Mouse (Mus musculus): ENCODE results near the gene Gna13. TPM values are rescaled to one million over a fixed set of nuclear protein-coding genes. Genes with fewer than 3 reads are reported as not detected.
A peak's percentile ranks its signal among the peaks of the same experiment; 100 is the strongest.

Gene Gna13
- total RNA-seq, 2 experiments from 2014 or later = 45.7 to 48.7 TPM

DNA sequence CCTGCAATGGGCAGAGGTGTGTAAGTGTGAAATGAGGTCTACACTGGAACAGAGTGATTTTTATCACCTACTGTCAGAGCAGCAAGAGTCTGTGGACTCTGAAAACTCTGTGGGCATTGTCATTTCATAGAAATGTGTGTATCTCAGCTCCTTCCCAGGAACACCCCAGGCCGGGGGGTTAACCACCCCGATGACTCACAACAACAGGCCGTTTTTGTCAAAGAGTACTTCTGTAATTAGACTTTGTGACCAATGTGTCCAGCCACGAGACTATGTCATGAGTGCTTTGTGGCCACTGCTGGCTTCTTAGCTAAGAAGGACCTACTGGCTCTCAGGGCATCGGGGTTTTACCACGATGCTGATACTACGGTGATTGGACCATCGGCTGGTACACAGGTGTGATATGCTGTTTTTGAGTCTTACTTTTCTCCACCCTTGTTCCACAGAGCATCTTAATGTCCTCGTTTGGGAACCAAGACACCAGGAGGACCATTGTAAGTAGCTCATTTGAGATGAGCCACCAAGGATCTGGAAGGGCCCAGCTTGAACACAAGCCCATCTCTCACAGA lies 54.9 kb downstream of the Gna13 start:
- DNase-seq = no peak
- intact Hi-C loops (cut with DNase I) = no loop called here

- intact Hi-C loops (cut with DNase I) = no loop called here
- no peak for DNase-seq
Observed at GRCm38 (mm10) chr11:109419461-109419860, 56.8 kb downstream of the Gna13 start.

DNA sequence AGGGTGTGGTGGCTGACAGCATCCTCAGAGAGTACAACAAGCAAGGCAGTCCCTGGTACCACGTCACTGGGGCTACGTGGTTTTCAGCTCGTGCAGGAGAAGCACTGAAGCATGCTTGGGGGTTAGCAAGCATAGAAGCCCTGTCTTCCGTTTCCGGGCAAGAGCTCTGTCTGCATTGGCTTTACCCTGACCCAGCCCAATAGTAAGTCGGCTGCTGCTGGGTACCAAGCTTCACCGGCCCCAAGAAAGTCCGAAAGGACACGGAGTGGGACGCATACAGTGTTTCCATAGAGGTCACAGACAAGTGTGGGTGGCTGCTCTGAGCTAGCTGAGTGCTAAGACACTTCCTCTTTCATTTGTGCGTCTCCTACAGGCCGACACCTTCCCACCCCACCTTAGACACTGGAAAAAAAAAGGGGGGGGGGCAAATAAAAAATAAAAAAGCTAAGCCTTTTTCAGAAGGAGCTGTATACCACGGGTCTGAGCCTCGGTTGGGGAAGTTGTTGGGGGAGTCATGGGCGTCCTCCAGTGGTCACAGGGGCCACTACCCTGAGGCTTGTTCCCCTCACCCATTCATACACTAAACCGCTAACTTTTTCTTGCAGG lies 57.4 kb downstream of the Gna13 start:
- DNase-seq = peak; percentile 16 to 18
- intact Hi-C loops (cut with DNase I) = loop anchor here (2.0 to 5.0 kb wide), 2 partner anchors 25 to 178 kb away; no protein-coding TSS in a partner anchor

GRCm38 (mm10) chr11:109420567-109420962 lies 57.9 kb downstream of the Gna13 start:
- intact Hi-C loops (cut with DNase I) = loop anchor here (2.0 to 5.0 kb wide), 2 partner anchors 26 to 178 kb away; no protein-coding TSS in a partner anchor
- DNase-seq = no peak

DNA sequence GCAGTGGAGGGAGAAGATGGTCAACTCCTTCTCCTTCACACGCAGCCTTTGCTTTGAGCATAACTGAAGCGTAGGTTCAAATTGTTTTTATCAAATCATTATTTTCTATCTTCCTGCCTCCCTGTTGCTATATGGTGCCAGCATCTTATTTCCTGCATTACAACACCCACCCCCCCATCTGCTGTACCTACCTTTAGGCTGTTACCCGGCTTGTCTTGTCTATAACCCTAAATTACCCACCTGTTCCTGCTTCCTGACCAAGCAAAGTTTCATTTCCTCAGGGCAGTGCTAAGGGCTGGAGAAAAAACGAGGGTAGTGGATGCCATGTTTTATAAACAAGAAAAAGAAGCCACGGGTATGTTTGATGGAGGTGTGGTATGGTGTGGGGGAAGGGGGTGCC lies 58.6 kb downstream of the Gna13 start:
- intact Hi-C loops (cut with DNase I) = loop anchor here (2.0 to 5.0 kb wide), 2 partner anchors 26 to 179 kb away; no protein-coding TSS in a partner anchor
- DNase-seq = no peak

DNA sequence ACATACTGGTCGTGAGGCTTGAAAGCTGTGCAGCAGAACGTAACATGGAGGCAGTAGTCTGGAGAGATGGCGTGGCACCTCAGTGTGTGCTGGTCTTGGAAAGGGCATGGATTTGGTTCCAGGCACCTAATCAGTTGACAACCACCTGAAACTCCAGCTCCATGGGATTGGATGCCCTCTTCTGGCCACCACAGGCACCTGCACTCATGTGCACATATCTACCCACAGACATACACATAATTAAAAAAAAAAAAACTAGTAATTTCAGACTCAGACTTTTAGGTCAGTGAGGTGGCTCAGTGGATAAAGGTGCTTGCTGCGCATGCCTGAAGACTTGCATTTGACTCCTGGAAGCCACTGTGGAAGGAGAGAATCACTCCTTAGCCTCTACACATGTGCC lies 59.6 kb downstream of the Gna13 start:
- intact Hi-C loops (cut with DNase I) = loop anchor here (5.0 kb wide), 1 partner anchor 180 kb away; no protein-coding TSS in a partner anchor
- DNase-seq = no peak

DNA sequence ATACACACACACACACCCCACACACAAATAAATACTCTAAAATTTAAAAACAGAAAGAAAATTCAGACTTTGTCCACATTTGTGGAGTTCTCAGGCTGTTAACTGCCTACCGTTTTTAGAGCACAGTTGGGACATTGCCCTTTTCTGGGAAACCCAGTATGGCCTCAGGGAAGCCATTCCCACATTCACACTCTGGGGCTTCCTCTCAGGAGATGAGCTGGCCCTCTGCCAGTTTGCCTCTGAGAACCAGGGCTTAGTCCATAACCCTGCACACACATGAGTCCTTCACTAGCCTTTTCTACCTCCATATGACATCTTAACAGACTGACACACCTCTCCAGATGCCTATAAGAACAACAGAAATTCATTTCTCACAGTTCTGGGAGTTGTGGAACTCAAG lies 60.7 kb downstream of the Gna13 start:
- intact Hi-C loops (cut with DNase I) = loop anchor here (5.0 kb wide), 1 partner anchor 181 kb away; no protein-coding TSS in a partner anchor
- no peak for DNase-seq

GRCm38 (mm10) chr11:109425392-109426271 lies 63.0 kb downstream of the Gna13 start, which contains the start of gene Amz2:
Amz2 (plus strand) TSS chr11:109425946.
- DNase-seq = peak; percentile 99 to 100
- intact Hi-C loops (cut with DNase I) = loop anchor here (1.0 kb wide), 1 partner anchor 94 kb away; no protein-coding TSS in a partner anchor

GRCm38 (mm10) chr11:109426272-109426586 lies 63.6 kb downstream of the Gna13 start:
- DNase-seq = no peak
- intact Hi-C loops (cut with DNase I) = no loop called here

DNA sequence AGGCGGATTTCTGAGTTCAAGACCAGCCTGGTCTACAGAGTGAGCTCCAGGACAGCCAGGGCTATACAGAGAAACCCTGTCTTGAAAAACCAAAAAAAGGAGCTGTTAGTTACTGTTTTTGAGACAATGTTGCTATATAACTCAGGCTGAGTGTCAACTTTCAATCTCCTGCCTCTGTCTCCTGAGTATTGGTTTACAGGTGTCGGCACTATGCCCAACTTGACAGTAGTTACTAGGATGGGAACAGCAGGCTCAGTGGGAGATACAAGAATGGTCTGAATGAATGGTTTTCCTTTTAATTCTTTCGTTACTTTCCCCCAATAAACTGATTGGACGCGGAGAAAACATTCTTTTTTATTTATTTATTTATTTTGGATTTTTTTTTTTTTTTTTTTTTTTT lies 64.7 kb downstream of the Gna13 start:
- no peak for DNase-seq
- intact Hi-C loops (cut with DNase I) = no loop called here

GRCm38 (mm10) chr11:109434233-109434798 lies 71.7 kb downstream of the Gna13 start:
- no peak for DNase-seq
- intact Hi-C loops (cut with DNase I) = no loop called here

DNA sequence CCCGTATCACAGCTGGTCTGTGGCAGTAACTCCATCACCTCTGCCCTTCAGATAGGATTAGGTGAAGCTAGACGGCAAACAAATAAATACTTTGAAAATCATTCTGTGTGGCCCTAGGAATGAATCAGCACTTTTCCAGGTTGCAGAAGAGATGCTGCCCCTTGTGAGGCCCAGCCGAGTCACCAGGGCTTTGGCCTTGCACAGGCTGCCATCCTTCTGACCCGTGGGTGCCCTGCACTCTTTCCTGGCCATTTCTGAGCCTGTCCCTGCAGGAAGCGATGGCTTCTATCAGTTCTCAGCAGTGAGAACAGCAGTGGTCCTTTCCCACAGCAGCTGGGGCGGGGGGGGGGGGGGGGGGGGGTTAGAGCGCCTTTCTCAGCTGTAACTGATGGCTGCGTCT lies 74.3 kb downstream of the Gna13 start:
- DNase-seq = no peak

GRCm38 (mm10) chr11:109439209-109439608 lies 76.6 kb downstream of the Gna13 start:
- DNase-seq = no peak
- intact Hi-C loops (cut with DNase I) = no loop called here

More for the DNA sequence above, 74.3 kb downstream of the Gna13 start:
- intact Hi-C loops (cut with DNase I) = no loop called here

DNA sequence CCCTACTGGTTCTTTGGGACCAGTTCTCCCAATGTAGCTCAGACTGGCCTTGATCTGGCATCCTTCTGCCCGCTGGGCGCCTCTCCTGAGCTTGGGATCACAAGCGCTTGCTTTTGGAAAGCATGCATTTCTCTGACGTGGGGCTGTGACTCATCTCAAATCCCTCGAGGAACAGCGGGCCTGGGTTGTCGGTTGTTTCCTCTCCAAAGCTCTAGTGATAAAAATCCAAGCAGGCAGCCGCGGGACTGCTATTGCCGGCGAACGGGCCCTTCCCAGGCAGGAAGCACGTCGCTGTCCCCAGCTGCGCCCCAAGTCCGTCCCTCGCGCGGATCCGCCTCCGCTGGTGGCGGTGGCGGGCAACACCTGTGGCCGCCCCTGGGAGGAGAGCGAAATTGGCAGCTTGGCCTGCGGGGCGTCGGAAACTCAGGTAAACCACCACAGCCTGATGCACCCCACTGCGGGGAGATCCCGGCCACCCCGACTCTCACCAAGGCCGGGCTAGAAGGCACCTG lies 77.3 kb downstream of the Gna13 start:
- DNase-seq = peak; percentile 88 to 89
- intact Hi-C loops (cut with DNase I) = loop anchor here (5.0 kb wide), 2 partner anchors 108 to 123 kb away; no protein-coding TSS in a partner anchor

DNA sequence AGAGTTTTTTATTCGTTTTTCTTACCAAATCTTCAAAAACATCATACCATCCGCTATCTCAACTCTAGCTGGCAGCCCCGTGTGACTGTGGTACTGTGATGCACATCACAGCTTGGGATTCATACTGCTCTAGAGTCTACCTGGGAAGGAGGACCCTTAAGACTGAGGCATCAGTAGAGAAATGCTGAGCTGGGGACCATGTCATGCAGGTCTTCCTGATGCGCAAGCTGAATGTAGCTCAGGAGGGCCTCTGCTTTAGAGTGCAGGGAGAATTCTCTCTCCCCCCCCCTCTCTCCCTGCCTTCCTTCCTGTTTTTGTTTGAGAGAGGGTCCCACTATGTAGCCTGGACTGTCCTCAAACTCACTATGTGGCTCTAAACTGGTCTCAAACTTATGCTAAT lies 78.0 kb downstream of the Gna13 start:
- no peak for DNase-seq
- intact Hi-C loops (cut with DNase I) = loop anchor here (5.0 kb wide), 2 partner anchors 108 to 123 kb away; no protein-coding TSS in a partner anchor

DNA sequence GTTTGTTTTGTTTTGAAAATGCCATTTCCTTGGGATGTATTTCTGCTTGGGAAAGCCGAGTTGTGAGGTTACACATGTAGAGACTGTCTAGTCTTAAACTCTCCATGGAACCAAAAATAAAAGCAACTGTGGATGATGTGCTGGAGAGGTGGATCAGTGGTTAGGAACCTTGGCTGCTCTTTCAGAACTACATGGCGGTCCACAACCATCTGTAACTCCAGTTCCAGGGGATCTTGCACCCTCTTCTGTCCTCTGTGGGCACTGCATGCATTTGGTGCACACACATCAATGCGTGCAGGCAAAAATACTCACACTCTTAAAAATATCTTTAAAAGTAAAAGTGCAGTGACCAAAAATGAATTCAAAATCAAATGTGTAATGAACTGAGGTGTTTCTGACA lies 78.5 kb downstream of the Gna13 start:
- peak; percentile 41 to 57 for DNase-seq
- intact Hi-C loops (cut with DNase I) = loop anchor here (5.0 kb wide), 2 partner anchors 109 to 124 kb away; no protein-coding TSS in a partner anchor

- no peak for DNase-seq
- intact Hi-C loops (cut with DNase I) = loop anchor here (5.0 kb wide), 2 partner anchors 110 to 125 kb away; no protein-coding TSS in a partner anchor
Observed at GRCm38 (mm10) chr11:109442166-109442730, 79.6 kb downstream of the Gna13 start.

DNA sequence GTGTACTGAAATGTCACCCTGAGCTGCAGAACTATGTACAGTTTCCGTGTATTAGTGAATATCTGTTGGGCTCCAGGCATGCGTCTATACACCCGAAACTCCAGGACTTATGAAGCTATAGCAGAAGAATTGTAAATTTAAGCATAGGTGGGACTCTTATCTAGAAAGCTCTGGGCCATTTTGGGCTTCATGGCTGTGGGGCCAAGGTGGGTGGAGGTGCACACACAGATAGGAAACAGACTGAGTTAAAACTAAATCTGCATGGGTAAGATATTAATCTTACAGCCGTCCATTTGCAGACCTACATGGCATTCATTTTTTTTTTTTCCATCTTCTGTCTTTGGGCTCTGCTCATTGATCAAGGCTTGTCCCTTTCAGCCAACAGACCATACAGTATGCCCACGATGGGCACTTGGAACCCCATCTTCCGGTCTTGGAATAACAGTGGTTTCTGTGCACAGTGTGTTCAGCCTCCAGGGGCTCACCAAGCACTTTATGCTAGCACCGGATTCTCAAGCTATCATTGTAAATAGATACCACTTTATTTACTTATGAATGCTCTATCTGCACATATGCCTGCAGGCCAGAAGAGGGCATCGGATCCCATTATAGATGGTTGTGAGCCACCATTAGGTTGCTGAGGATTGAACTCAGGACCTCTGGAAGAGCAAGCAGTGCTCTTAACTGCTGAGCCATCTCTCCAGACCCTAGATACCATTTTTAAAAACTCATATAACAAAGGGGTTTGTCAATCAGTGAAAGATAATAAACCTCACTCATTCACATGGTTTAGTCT lies 81.0 kb downstream of the Gna13 start:
- intact Hi-C loops (cut with DNase I) = loop anchor here (2.0 to 5.0 kb wide), 6 partner anchors 29 to 417 kb away; partner anchors contain the start of genes Arsg and Slc16a6
- DNase-seq = no peak

DNA sequence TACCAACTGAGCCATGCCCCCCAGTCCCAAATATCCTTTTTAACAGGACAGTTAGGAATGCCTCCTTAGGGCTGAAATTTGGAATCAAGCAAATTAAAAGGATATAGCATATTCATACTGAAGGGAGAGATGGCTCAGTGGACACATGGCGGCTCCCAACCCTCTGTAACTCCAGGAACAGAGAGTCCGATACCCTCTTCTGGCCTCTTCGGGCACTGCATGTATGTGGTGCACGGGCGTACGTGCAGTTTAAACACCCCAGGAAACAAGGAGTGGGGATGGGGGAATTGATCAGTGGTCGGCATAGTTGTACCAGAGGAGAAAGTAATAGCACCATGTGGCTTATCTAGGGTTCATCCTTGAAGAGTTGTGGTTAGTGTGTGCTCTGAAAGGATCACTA lies 82.0 kb downstream of the Gna13 start:
- intact Hi-C loops (cut with DNase I) = loop anchor here (2.0 to 5.0 kb wide), 6 partner anchors 28 to 416 kb away; partner anchors contain the start of genes Arsg and Slc16a6
- DNase-seq = peak; percentile 27 to 45

All from heart, postnatal 10 days (tissue).